Mouse (Mus musculus): ENCODE results near the gene Mlkl. TPM values are rescaled to one million over a fixed set of nuclear protein-coding genes. Genes with fewer than 3 reads are reported as not detected.
"Not testable (repeated sequence)": the region's sequence is repeated elsewhere in the genome, so short reads cannot be mapped to it uniquely, and the experiment has no call there.

Mlkl gene
- polyA plus RNA-seq, 1 experiment from 2014 or later = 0.43 TPM

GRCm38 (mm10) chr8:111305031-111305730 is 32.8 kb downstream of the Mlkl start:
- no peaks in the 10 kb centered on the region for H3K27me3 ChIP-seq
- H3K36me3 ChIP-seq = no peaks in the 10 kb centered on the region
- H3K9me3 ChIP-seq (replicated peaks) = no peaks in the 10 kb centered on the region
- no peaks in the 10 kb centered on the region for H3K4me1 ChIP-seq
- no peak overlapping the region for H3K4me3 ChIP-seq
- no peak overlapping the region for H3K9ac ChIP-seq
- WGBS = 40% methylated on average over 5 of the region's 5 CpGs
- no peak overlapping the region for H3K4me2 ChIP-seq (replicated peaks)
- ATAC-seq (ENCODE audit: low FRiP score) = no peak
- no peak overlapping the region for H3K27ac ChIP-seq

DNA sequence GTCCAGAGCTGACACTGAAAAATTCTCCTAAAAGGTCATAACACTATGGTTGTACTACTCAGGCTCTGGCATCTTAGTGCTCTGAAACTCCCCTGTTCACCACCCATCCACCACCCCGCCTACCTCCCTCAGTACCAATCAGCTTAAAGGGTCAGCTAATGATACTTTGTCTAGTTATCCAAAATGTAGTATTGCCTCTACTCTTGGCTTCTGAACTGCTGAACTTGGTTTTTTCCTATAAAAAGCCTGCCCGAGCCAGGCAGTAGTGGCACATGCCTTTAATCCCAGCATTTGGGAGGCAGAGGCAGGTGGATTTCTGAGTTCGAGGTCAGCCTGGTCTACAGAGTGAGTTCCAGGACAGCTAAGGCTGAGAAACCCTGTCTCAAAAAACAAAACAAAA is 33.6 kb downstream of the Mlkl start:
- Histone ChIP-seq H3K27ac (no peak overlapping the region), H3K4me1 (0 out of 2 replicates have a peak, but pooled peaks cover 2% of the 10 kb centered on the region), H3K27me3 (no peaks in the 10 kb centered on the region), H3K4me2 (replicated peaks) (no peak overlapping the region), H3K9ac (no peak overlapping the region), H3K4me3 (no peak overlapping the region), H3K36me3 (no peaks in the 10 kb centered on the region), H3K9me3 (replicated peaks) (no peaks in the 10 kb centered on the region)
- 87% methylated on average over 3 of the region's 3 CpGs for WGBS
- no peak for ATAC-seq (ENCODE audit: low FRiP score)

- H3K4me3 ChIP-seq; ATAC-seq (ENCODE audit: low FRiP score); H3K4me2 ChIP-seq (replicated peaks); H3K9me3 ChIP-seq (replicated peaks); H3K27me3 ChIP-seq; H3K9ac ChIP-seq; H3K27ac ChIP-seq; H3K36me3 ChIP-seq: not testable (repeated sequence)
- 79% methylated on average over 5 of the region's 5 CpGs for WGBS
- H3K4me1 ChIP-seq = peaks cover 10% of the 10 kb centered on the region
Observed at GRCm38 (mm10) chr8:111303076-111303803, 34.7 kb downstream of the Mlkl start.

DNA sequence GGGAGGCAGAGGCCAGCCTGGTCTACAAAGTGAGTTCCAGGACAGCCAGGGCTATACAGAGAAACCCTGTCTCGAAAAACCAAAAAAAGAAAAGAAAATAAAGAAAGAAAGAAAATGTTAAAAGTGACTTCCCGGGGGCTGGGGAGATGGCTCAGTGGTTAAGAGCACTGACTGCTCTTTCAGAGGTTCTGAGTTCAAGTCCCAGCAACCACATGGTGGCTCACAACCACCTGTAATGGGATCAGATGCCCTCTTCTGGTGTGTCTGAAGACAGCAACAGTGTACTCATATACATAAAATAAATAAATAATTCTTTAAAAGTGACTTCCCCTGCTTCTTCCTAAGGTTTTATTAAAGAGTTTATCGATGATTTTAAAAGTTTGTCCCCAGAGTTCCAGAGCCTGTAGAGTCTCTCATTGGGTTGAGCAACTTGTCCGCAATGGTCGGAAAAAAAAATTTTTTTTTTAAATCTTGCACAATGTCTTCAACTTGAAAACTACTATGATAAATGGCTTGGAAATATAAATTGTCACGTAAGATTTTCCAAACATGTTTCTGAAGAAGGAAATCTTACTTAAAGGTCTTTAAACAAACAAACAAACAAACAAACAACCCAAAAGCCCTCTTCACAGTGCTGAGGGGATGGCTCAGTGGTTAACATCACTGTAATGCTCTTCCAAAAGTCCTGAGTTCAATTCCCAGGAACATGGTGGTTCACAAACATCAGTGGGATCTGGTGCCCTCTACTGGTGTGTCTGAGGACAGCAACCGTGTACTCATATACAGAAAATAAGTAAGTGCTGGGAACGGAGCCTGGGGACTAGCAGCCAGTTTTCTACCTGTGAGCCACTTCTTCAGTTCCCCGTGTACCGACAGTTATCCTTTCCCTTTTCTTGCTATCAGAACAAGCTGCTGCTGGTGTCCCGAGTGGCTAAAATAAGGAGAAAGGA is 37.1 kb downstream of the Mlkl start:
- Histone ChIP-seq H3K4me3 (peak overlapping the region; percentile 94; the same call in 1 of the 2 replicates), H3K36me3 (peaks cover 11% of the 10 kb centered on the region), H3K27me3 (no peaks in the 10 kb centered on the region), H3K4me1 (peaks cover 14% of the 10 kb centered on the region), H3K9ac (no peak overlapping the region), H3K9me3 (replicated peaks) (no peaks in the 10 kb centered on the region), H3K27ac (no peak overlapping the region), H3K4me2 (replicated peaks) (peak overlapping the region; percentile 33; the same call in 1 of the 2 replicates)
- 65% methylated on average over 11 of the region's 11 CpGs for WGBS
- ATAC-seq (ENCODE audit: low FRiP score) = no peak

- Histone ChIP-seq H3K9me3 (replicated peaks) (no peaks in the 10 kb centered on the region), H3K36me3 (peaks cover 18% of the 10 kb centered on the region), H3K4me1 (peaks cover 14% of the 10 kb centered on the region), H3K4me3 (peak within 1 kb of the TSS; percentile 94), H3K9ac (peak within 1 kb of the TSS; percentile 89), H3K27ac (peak within 1 kb of the TSS; percentile 85), H3K27me3 (no peaks in the 10 kb centered on the region), H3K4me2 (replicated peaks) (peak within 1 kb of the TSS; percentile 69)
- under 1% methylated on average over 60 of the region's 67 CpGs for WGBS
- ATAC-seq (ENCODE audit: low FRiP score) = peak; percentile 99
Observed at GRCm38 (mm10) chr8:111299821-111300568, 38.0 kb downstream of the Mlkl start, which contains the start of gene Rfwd3. Gene Rfwd3 (minus strand): TSS chr8:111300222.

DNA sequence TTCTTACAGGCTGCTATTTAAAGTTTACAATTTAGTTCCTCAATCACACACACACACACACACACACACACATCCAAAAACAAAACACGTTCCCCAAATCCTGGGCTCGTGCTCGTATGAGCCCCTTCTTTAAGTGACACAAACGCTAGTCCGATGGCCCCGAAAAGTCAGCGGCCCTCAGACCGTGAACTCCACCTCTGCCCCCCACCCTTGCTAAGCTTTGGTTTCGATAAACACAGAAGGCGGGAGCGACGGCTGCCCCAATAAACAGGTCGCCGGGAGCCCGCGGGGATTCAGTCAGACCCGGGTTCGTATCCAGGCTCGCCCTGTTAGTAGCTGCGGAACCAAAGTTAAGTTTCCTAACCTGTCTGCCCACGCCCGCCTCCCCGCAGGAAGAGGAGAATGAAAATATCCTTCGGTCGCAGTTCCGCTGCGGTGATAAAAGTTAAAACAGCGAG is 38.6 kb downstream of the Mlkl start:
- under 1% methylated on average over 28 of the region's 28 CpGs for WGBS
- peak overlapping the region; percentile 89 for H3K9ac ChIP-seq
- H3K4me1 ChIP-seq = peaks cover 14% of the 10 kb centered on the region
- H3K36me3 ChIP-seq = peaks cover 21% of the 10 kb centered on the region
- H3K9me3 ChIP-seq (replicated peaks) = no peaks in the 10 kb centered on the region
- H3K4me3 ChIP-seq = peak overlapping the region; percentile 94
- no peaks in the 10 kb centered on the region for H3K27me3 ChIP-seq
- no peak for ATAC-seq (ENCODE audit: low FRiP score)
- H3K4me2 ChIP-seq (replicated peaks) = peak overlapping the region; percentile 69
- H3K27ac ChIP-seq = peak overlapping the region; percentile 85

GRCm38 (mm10) chr8:111298011-111298410 is 40.0 kb downstream of the Mlkl start:
- WGBS = 92% methylated on average over 1 of the region's 1 CpGs
- no peaks in the 10 kb centered on the region for H3K9me3 ChIP-seq (replicated peaks)
- no peak for ATAC-seq (ENCODE audit: low FRiP score)
- no peak overlapping the region for H3K27ac ChIP-seq
- H3K4me2 ChIP-seq (replicated peaks) = peak overlapping the region; percentile 69; the same call in 1 of the 2 replicates
- no peak overlapping the region for H3K4me3 ChIP-seq
- peaks cover 14% of the 10 kb centered on the region for H3K4me1 ChIP-seq
- H3K27me3 ChIP-seq = no peaks in the 10 kb centered on the region
- H3K9ac ChIP-seq = no peak overlapping the region
- peaks cover 34% of the 10 kb centered on the region for H3K36me3 ChIP-seq

DNA sequence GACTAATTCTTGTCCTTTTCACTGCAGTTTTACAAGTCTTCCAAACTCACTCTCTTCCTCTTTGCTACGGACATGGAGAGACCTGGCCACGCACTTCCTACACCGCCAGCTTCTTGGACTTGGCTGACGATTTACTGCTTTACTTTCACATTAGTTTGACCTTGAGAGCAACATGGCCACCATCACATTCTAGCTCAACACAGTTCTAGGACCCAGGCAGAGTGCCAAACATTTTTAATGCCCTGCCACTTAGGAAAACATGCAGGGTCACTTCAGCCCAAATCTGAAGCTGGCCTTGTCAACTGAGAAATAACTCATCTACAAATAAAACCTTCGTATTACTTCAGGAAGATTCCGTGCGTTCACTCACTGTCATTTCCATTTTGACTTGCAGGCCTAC is 46.2 kb downstream of the Mlkl start:
- Histone ChIP-seq H3K27ac (no peak overlapping the region), H3K36me3 (peaks cover 77% of the 10 kb centered on the region), H3K4me2 (replicated peaks) (no peak overlapping the region), H3K9me3 (replicated peaks) (no peaks in the 10 kb centered on the region), H3K4me1 (no peaks in the 10 kb centered on the region), H3K9ac (no peak overlapping the region), H3K27me3 (no peaks in the 10 kb centered on the region), H3K4me3 (no peak overlapping the region)
- WGBS = 98% methylated on average over 7 of the region's 7 CpGs
- no peak for ATAC-seq (ENCODE audit: low FRiP score)

GRCm38 (mm10) chr8:111290586-111290985 is 47.4 kb downstream of the Mlkl start:
- H3K27me3 ChIP-seq = no peaks in the 10 kb centered on the region
- H3K4me1 ChIP-seq = no peaks in the 10 kb centered on the region
- H3K27ac ChIP-seq = no peak overlapping the region
- H3K36me3 ChIP-seq = peaks cover 80% of the 10 kb centered on the region
- ATAC-seq (ENCODE audit: low FRiP score) = no peak
- H3K4me2 ChIP-seq (replicated peaks) = no peak overlapping the region
- H3K9me3 ChIP-seq (replicated peaks) = no peaks in the 10 kb centered on the region
- no peak overlapping the region for H3K4me3 ChIP-seq
- WGBS = 97% methylated on average over 7 of the region's 7 CpGs
- no peak overlapping the region for H3K9ac ChIP-seq

DNA sequence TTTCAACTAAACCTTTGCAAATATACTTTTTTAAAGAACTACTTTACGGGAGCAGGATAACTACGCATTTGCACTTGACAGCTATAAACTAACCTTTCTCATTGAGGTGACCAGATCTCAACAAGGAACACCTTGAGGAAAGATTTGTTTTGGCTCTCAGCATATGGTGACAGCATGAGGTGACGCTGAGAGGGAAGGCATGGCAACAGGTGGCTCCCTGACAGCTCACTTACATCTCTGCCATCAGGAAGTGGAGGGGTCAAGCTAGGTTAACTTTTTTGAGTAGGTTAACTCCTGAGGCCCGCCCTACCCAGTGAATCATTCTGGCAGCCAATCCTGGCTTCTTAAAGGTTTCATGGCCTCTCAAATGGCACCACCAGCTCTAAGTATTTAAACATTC is 52.4 kb downstream of the Mlkl start:
- H3K27me3 ChIP-seq = no peaks in the 10 kb centered on the region
- no peak overlapping the region for H3K4me2 ChIP-seq (replicated peaks)
- no peak overlapping the region for H3K9ac ChIP-seq
- ATAC-seq (ENCODE audit: low FRiP score) = no peak
- no peak overlapping the region for H3K4me3 ChIP-seq
- no peaks in the 10 kb centered on the region for H3K9me3 ChIP-seq (replicated peaks)
- H3K27ac ChIP-seq = no peak overlapping the region
- no peaks in the 10 kb centered on the region for H3K4me1 ChIP-seq
- 90% methylated on average over 4 of the region's 4 CpGs for WGBS
- H3K36me3 ChIP-seq = peaks cover 78% of the 10 kb centered on the region

GRCm38 (mm10) chr8:111282093-111282492 is 55.9 kb downstream of the Mlkl start:
- H3K27me3 ChIP-seq = no peaks in the 10 kb centered on the region
- 97% methylated on average over 3 of the region's 3 CpGs for WGBS
- no peaks in the 10 kb centered on the region for H3K9me3 ChIP-seq (replicated peaks)
- H3K9ac ChIP-seq = no peak overlapping the region
- peaks cover 70% of the 10 kb centered on the region for H3K36me3 ChIP-seq
- no peaks in the 10 kb centered on the region for H3K4me1 ChIP-seq
- no peak overlapping the region for H3K27ac ChIP-seq
- no peak for ATAC-seq (ENCODE audit: low FRiP score)
- H3K4me3 ChIP-seq = no peak overlapping the region
- no peak overlapping the region for H3K4me2 ChIP-seq (replicated peaks)

Data from hindbrain, embryonic 12.5 days (tissue).